Mouse (Mus musculus) embryonic facial prominence, embryonic 10.5 days (tissue): ENCODE results near the gene Kxd1. TPM values are rescaled to one million over a fixed set of nuclear protein-coding genes. Genes with fewer than 3 reads are reported as not detected.

Source experiments
- DNase-seq: peaks from one replicate; pipeline ENCODE4 v3.0.0-alpha.2; 2017; ENCODE audit warnings: low spot score
- H3K27ac ChIP-seq: fragments of 300-500 bp; sonication (generic); replicated peaks from 2 replicates; pipeline ENCODE4 v1.5.1; 2016; ENCODE audit warnings: mild to moderate bottlenecking
- H3K27me3 ChIP-seq: fragments of 300-500 bp; sonication (generic); replicated peaks from 2 replicates; pipeline ENCODE4 v1.6.1; 2016; ENCODE audit warnings: low read depth, mild to moderate bottlenecking; ENCODE audit not compliant: poor library complexity, severe bottlenecking
- H3K36me3 ChIP-seq: fragments of 300-500 bp; sonication (generic); replicated peaks from 2 replicates; pipeline ENCODE4 v1.6.1; 2016; ENCODE audit warnings: mild to moderate bottlenecking, moderate library complexity
- H3K4me1 ChIP-seq: fragments of 300-500 bp; sonication (generic); 2 replicates; pipeline ENCODE4 v1.6.1; 2016
- H3K4me3 ChIP-seq: fragments of 300-500 bp; sonication (generic); 2 replicates; pipeline ENCODE4 v1.5.1; 2016; ENCODE audit warnings: mild to moderate bottlenecking, moderate library complexity
- H3K9me3 ChIP-seq: fragments of 300-500 bp; sonication (generic); 2 replicates; pipeline ENCODE4 v1.6.1; 2016; ENCODE audit warnings: mild to moderate bottlenecking
- WGBS: fragments of 180-500 bp; shearing (Covaris S2); methylation state at CpG from one replicate; pipeline ENCODE4 v1.1.7; 2016; 5-methylcytosine and 5-hydroxymethylcytosine counted together
- polyA plus RNA-seq: library from polyadenylated mRNA; unstranded; fragments of >200 nt; fragmentation: Nextera tagmentation; extraction: Ambion mirVana; gene quantifications from 2 replicates; pipeline ENCODE4 v1.2.1, GENCODE M21; 2016

Gene Kxd1
- polyA plus RNA-seq, 1 experiment from 2014 or later = 51.0 TPM

- H3K4me1 ChIP-seq = peaks cover 55% of the 10 kb centered on the region
- peak overlapping the region; percentile 96 for H3K27ac ChIP-seq
- H3K27me3 ChIP-seq = peaks cover 2% of the 10 kb centered on the region
- H3K36me3 ChIP-seq = peaks cover 58% of the 10 kb centered on the region
- H3K9me3 ChIP-seq = no peaks in the 10 kb centered on the region
- DNase-seq = no peak
- peak overlapping the region; percentile 94 for H3K4me3 ChIP-seq
- 15% methylated on average over 25 of the region's 25 CpGs for WGBS
Measured at GRCm38 (mm10) chr8:70509281-70509952, 18.3 kb downstream of the Kxd1 start.

DNA sequence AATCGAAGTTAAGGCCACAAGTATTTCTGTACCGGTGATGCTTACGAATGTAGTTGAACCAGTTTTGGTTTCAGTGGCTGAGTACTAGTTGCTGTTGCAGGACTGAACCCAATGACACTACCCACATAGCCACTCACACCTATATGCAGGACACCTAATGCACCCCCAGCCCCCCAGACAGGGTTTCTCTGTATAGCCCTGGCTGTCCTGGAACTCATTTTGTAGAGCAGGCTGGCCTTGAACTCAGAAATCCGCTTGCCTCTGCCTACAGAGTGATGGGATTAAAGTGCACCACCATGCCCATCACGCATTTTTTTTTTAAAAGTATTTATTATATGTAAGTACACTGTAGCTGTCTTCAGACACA is 20.7 kb downstream of the Kxd1 start:
- peaks cover 77% of the 10 kb centered on the region for H3K4me1 ChIP-seq

DNA sequence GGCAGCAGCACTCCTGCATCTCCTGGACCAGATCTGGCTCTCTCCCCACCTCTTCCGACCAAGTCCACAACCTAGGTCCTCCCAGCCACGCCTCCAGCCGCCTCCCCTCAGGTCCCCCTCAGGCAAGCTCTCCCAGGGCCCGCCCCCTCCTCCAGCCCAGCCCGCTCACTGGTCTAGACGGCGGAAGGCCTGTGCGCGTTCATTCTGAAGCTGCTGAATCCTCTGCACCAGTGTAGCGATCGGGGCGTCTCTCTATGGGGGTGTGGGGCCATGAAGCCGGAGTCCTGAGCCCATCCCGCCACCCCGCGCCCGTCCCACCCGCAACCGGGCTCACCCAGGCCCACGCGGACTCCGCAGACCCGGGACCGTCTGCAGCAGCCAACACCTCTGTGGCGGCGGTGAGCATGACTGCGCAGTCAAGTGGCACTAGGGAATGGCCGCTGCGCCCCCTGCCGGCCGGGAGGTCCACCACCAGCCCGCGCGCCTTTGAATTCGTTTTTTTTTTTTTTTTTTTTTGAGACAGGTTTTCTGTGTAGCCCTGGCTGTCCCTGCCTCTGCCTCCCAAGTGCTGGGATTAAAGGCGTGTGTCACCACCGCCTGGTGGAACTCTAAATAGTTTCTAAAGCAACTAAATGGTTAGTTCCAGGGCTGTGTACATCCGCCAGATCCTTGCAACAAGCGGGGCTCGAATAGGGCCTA is 21.3 kb downstream of the Kxd1 start, which contains the start of gene Rex1bd:
TSS of gene Rex1bd (minus strand) at position 425 of the 699 bp plus-strand sequence.
- H3K4me3 ChIP-seq = peak within 1 kb of the TSS; percentile 70
- H3K27me3 ChIP-seq = peaks cover 31% of the 10 kb centered on the region
- no peaks in the 10 kb centered on the region for H3K9me3 ChIP-seq
- H3K4me1 ChIP-seq = peaks cover 78% of the 10 kb centered on the region
- 2% methylated on average over 40 of the region's 40 CpGs for WGBS
- H3K27ac ChIP-seq = peak within 1 kb of the TSS; percentile 96
- peak; percentile 97 for DNase-seq
- peaks cover 42% of the 10 kb centered on the region for H3K36me3 ChIP-seq

More for the DNA sequence above, 20.7 kb downstream of the Kxd1 start:
- no peaks in the 10 kb centered on the region for H3K9me3 ChIP-seq
- 0 out of 2 replicates have a peak overlapping the region, but pooled peaks have one; percentile 96 for H3K27ac ChIP-seq
- H3K36me3 ChIP-seq = peaks cover 47% of the 10 kb centered on the region
- WGBS = 55% methylated on average over 5 of the region's 5 CpGs
- peaks cover 26% of the 10 kb centered on the region for H3K27me3 ChIP-seq
- no peak for DNase-seq
- H3K4me3 ChIP-seq = peak overlapping the region; percentile 70

DNA sequence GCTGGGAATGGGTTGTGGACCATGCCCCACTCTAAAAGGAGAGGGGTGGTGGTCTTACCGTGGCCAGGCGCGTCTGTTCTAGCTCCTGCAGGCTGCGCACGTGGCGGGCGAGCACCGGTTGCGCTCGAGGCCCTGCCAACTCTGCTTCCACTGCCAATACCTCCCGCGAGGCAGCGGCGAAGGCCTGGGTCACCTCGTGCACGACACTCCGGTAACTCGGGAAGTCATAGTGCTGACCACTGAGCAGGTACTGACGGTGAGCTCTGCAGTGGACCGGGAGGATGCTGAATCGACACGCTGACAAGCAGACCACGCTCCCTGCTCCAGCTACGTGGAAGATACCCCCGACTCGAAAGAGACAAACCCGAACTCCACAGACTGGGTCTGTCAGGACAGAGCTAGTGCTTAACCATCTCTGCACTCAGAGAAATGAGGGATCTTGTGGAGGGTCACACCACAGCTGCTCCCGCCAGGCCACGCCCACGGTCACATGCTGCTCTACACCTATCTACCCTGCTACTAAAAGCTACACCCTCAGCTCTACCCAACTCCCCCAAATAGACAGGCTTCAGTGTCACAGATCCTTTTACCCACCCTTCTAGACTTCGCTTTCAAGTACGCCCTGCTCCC is 21.9 kb downstream of the Kxd1 start:
- Histone ChIP-seq H3K4me1 (peaks cover 79% of the 10 kb centered on the region), H3K4me3 (peak overlapping the region; percentile 70), H3K36me3 (peaks cover 46% of the 10 kb centered on the region), H3K27ac (peak overlapping the region; percentile 96), H3K27me3 (peaks cover 38% of the 10 kb centered on the region), H3K9me3 (no peaks in the 10 kb centered on the region)
- 36% methylated on average over 32 of the region's 32 CpGs for WGBS
- DNase-seq = no peak

- WGBS = 67% methylated on average over 3 of the region's 3 CpGs
- H3K9me3 ChIP-seq = no peaks in the 10 kb centered on the region
- peak; percentile 82 for DNase-seq
- peaks cover 54% of the 10 kb centered on the region for H3K36me3 ChIP-seq
- H3K4me3 ChIP-seq = peak overlapping the region; percentile 70
- H3K27me3 ChIP-seq = peaks cover 47% of the 10 kb centered on the region
- peaks cover 89% of the 10 kb centered on the region for H3K4me1 ChIP-seq
- H3K27ac ChIP-seq = peak overlapping the region; percentile 67
Measured at GRCm38 (mm10) chr8:70504851-70505250, 22.9 kb downstream of the Kxd1 start.

GRCm38 (mm10) chr8:70504291-70504716 is 23.5 kb downstream of the Kxd1 start:
- H3K27me3 ChIP-seq = peaks cover 53% of the 10 kb centered on the region
- peak overlapping the region; percentile 70 for H3K4me3 ChIP-seq
- H3K4me1 ChIP-seq = peaks cover 91% of the 10 kb centered on the region
- 34% methylated on average over 16 of the region's 16 CpGs for WGBS
- H3K9me3 ChIP-seq = no peaks in the 10 kb centered on the region
- peaks cover 57% of the 10 kb centered on the region for H3K36me3 ChIP-seq
- peak overlapping the region; percentile 67 for H3K27ac ChIP-seq
- DNase-seq = peak; percentile 91

DNA sequence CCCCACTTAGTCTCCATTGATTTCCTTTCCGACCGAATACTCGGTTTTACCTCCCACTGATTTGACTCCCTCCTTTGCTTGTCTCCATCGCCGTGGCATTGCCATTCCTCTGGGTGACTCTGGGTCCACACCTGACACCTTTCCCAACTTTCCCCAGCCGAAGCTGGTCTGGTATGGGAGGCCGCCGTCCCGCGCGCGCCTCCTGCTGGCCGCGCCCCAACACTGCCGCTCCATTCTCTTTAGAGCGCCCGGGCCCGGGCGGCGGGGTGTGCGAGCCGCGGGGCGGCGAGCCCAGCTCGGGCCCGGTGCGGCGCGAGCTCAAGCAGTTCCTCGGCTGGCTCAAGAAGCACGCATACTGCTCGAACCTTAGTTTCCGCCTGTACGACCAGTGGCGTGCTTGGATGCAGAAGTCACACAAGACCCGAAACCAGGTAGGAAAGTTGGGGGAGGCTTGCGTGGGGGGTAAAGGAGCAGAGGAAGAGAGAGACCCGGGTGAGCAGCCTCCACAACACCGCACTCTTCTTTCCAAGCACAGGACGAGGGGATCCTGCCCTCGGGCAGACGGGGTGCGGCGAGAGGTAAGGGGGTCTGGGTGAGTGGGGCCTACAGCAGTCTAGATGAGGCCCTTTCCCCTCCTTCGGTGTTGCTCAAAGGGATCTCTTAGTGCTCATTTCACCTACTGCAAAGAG is 24.6 kb downstream of the Kxd1 start:
- Histone ChIP-seq H3K27ac (peak overlapping the region; percentile 67), H3K36me3 (peaks cover 56% of the 10 kb centered on the region), H3K27me3 (peaks cover 64% of the 10 kb centered on the region), H3K4me1 (peaks cover 90% of the 10 kb centered on the region), H3K4me3 (peak overlapping the region; percentile 70), H3K9me3 (no peaks in the 10 kb centered on the region)
- DNase-seq = peak; percentile 85
- 9% methylated on average over 46 of the region's 46 CpGs for WGBS

DNA sequence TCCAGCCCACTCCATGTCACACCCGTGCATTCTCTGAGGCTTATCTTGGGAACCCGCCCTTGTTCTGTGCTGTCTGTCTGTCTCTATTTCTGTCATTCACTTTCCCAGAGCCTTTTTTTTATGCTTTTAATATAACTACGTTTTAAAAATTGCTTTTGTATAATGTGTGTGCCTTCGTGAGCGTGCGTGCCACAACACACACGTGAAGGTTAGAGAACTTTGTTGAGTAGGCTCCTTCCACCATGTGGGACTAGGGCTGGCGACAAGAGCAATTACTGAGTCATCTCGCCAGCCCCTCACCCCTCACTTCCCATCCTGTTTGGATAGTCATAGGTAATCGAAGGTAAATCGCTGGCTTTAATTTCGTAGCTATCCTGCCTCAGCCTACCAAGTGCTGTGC is 25.2 kb downstream of the Kxd1 start:
- WGBS = 30% methylated on average over 12 of the region's 12 CpGs
- peaks cover 70% of the 10 kb centered on the region for H3K27me3 ChIP-seq
- H3K36me3 ChIP-seq = peaks cover 49% of the 10 kb centered on the region
- H3K4me3 ChIP-seq = 0 out of 2 replicates have a peak overlapping the region, but pooled peaks have one; percentile 17
- 0 out of 2 replicates have a peak overlapping the region, but pooled peaks have one; percentile 65 for H3K27ac ChIP-seq
- H3K9me3 ChIP-seq = no peaks in the 10 kb centered on the region
- no peak for DNase-seq
- H3K4me1 ChIP-seq = peaks cover 85% of the 10 kb centered on the region

DNA sequence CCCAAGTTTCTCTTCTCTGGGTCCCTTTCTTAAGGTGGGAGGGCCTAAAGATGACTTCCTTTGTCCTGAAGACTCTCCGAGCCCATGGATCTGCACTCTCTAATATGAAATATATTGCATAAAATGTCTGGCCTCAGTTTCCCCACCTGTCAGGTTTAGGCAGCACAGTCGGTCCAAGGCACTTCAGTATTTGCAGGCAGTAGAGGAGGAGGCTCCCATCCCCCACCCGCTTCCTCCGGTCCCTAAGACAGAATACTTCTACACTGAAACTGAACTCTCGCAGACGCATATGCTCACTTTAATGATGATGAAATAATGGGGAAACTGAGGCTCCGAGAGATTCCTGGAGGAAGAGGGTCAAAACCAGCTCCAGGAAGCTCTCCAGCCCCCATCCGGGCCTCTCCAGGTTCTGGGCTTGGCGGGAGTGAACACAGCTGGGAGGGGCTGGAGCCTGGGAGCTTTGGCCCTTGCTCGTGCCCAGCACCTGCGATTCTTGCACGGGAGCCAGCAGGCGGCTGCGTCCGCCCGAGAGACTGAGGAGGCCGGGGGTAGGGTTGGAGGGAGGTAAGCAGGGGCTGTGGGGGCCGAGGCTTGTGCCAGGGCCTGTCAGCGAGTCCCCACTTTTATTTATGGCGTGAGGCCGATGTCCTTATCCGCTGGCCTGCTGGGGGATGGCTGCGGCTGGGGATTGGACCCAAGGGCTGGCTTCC is 25.8 kb downstream of the Kxd1 start:
- H3K27ac ChIP-seq = peak overlapping the region; percentile 65; the same call in 1 of the 2 replicates
- H3K9me3 ChIP-seq = no peaks in the 10 kb centered on the region
- DNase-seq = peak; percentile 56
- peaks cover 48% of the 10 kb centered on the region for H3K36me3 ChIP-seq
- H3K27me3 ChIP-seq = peaks cover 76% of the 10 kb centered on the region
- H3K4me1 ChIP-seq = peaks cover 83% of the 10 kb centered on the region
- peak overlapping the region; percentile 37 for H3K4me3 ChIP-seq
- 13% methylated on average over 23 of the region's 23 CpGs for WGBS

DNA sequence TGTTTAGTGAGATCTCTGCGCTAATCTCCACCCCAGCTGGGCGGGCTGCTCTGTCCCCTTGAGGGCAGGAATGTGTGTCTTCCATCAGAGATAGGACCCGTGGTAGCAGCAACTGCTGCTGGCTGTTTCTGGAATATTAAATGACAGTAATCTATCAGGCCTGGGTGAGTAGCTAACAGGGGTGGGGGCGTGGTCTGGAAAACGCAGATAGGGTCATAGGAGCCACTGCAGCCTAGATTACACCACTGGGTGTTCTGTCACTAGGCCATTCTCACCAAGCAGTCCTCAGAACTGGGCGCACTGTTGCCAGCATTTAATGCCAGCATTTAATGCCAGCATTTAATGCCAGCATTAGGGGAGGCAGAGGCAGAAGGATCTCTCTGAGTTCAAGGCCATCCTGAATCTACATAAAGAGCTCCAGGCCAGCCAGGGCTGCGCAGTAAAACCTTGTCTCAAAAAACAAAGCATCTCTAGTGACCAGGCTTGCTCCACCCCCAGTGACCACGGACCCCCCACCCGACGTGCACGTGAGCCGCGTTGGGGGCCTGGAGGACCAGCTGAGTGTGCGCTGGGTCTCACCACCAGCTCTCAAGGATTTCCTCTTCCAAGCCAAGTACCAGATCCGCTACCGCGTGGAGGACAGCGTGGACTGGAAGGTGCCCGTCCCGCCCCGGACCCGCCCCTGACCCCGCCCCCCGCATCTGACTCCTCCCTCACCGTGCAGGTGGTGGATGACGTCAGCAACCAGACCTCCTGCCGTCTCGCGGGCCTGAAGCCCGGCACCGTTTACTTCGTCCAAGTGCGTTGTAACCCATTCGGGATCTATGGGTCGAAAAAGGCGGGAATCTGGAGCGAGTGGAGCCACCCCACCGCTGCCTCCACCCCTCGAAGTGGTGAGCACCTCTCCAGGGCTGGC is 27.1 kb downstream of the Kxd1 start:
- H3K4me3 ChIP-seq = peak overlapping the region; percentile 45
- no peaks in the 10 kb centered on the region for H3K9me3 ChIP-seq
- H3K27me3 ChIP-seq = peaks cover 89% of the 10 kb centered on the region
- no peak overlapping the region; the same call in none of the 2 replicates for H3K27ac ChIP-seq
- 10% methylated on average over 39 of the region's 39 CpGs for WGBS
- peaks cover 50% of the 10 kb centered on the region for H3K36me3 ChIP-seq
- peak; percentile 60 for DNase-seq
- H3K4me1 ChIP-seq = peaks cover 79% of the 10 kb centered on the region

DNA sequence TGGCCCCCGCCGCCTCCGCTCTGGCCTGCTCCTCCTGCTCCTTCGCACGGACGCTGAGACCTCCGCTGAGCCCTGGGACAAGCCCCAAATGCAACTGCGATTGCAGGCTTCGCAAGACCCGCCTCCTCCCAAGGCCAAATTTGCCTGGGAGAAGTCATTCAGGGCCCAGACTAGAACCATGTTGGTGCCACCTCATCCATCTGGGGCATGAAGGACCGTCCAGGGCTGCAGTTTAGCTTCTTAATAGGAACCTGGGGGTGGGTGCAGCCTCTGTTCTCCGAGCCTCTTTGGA is 32.0 kb downstream of the Kxd1 start:
- Histone ChIP-seq H3K27me3 (peaks cover 100% of the 10 kb centered on the region), H3K27ac (peak overlapping the region; percentile 87), H3K36me3 (peaks cover 31% of the 10 kb centered on the region), H3K9me3 (no peaks in the 10 kb centered on the region), H3K4me3 (peak overlapping the region; percentile 73), H3K4me1 (peaks cover 79% of the 10 kb centered on the region)
- no peak for DNase-seq
- WGBS = 7% methylated on average over 12 of the region's 12 CpGs
